Mouse (Mus musculus): Measurements from ENCODE around the gene Slc35e2.

- TF ChIP-seq CTCF (conservative IDR thresholded peaks at IDR 0.05; ENCODE audit: low read length) (no peak), NANOG (IDR thresholded peaks at IDR 0.05; ENCODE audit: borderline replicate concordance, low read length) (no peak)
These were observed 811 bp downstream of the Slc35e2 start for GRCm38 (mm10) chr4:155601997-155602456.

All from E14TG2a.4 (cell line).